Mouse (Mus musculus) heart, postnatal 0 days (tissue): ENCODE measurements around the gene Syce3. TPM values are rescaled to one million over a fixed set of nuclear protein-coding genes. Genes with fewer than 3 reads are reported as not detected.

Experiments
- ATAC-seq: fragments of 200-750 bp; cut with Nextera tagmentation; 2 replicates; pipeline ENCODE4 v1.8.0; 2017; ENCODE audit warnings: low read depth, moderate number of reproducible peaks, moderate library complexity; ENCODE audit not compliant: insufficient read depth
- DNase-seq: peaks from one replicate; pipeline ENCODE4 v3.0.0-alpha.2; 2016; ENCODE audit warnings: low spot score
- H3K27ac ChIP-seq: fragments of 300-500 bp; sonication (generic); 2 replicates; pipeline ENCODE4 v1.5.1; 2014; ENCODE audit warnings: low read depth, mild to moderate bottlenecking
- H3K27me3 ChIP-seq: fragments of 300-500 bp; sonication (generic); 2 replicates; pipeline ENCODE4 v1.6.1; 2014; ENCODE audit warnings: low read length, mixed read lengths; ENCODE audit not compliant: control insufficient read depth, insufficient read depth
- H3K36me3 ChIP-seq: fragments of 300-500 bp; sonication (generic); replicated peaks from 2 replicates; pipeline ENCODE4 v1.6.1; 2014; ENCODE audit warnings: low read length, mixed read lengths; ENCODE audit not compliant: control insufficient read depth, insufficient read depth
- H3K4me1 ChIP-seq: fragments of 300-500 bp; sonication (generic); 2 replicates; pipeline ENCODE4 v1.6.1; 2014; ENCODE audit warnings: antibody characterized with exemption; ENCODE audit not compliant: control insufficient read depth, insufficient read depth
- H3K4me2 ChIP-seq: fragments of 300-500 bp; sonication (generic); 2 replicates; pipeline ENCODE4 v1.6.1; 2014; ENCODE audit warnings: low read depth, mild to moderate bottlenecking, low read length, moderate library complexity
- H3K4me3 ChIP-seq: fragments of 300-500 bp; sonication (generic); 2 replicates; pipeline ENCODE4 v1.5.1; 2014; ENCODE audit warnings: low read depth, low read length
- H3K9ac ChIP-seq: fragments of 300-500 bp; sonication (generic); replicated peaks from 2 replicates; pipeline ENCODE4 v1.6.1; 2014; ENCODE audit warnings: low read depth, low read length, mixed read lengths
- H3K9me3 ChIP-seq: fragments of 300-500 bp; sonication (generic); replicated peaks from 2 replicates; pipeline ENCODE4 v1.6.1; 2016; ENCODE audit warnings: low read length; ENCODE audit not compliant: control insufficient read depth
- CTCF ChIP-seq: IDR thresholded peaks from 2 replicates; pipeline ENCODE4 v1.5.1; 2016; ENCODE audit warnings: antibody characterized with exemption, control low read depth, low read depth
- EP300 ChIP-seq: IDR thresholded peaks from 2 replicates; pipeline ENCODE4 v1.6.1; 2016; ENCODE audit warnings: antibody characterized with exemption, low read depth
- WGBS: fragments of 180-500 bp; shearing (Covaris S2); extraction: QIAGEN DNeasy Blood & Tissue Kit; methylation state at CpG from one replicate; pipeline ENCODE4 v1.1.7; 2014; 5-methylcytosine and 5-hydroxymethylcytosine counted together
- polyA plus RNA-seq: library from polyadenylated mRNA; unstranded; fragments of >200 nt; fragmentation: Nextera tagmentation; extraction: Ambion mirVana; gene quantifications from 2 replicates; pipeline ENCODE4 v1.2.1, GENCODE M21; 2015
- total RNA-seq: library from RNA; depleted of rRNA; stranded (reverse); fragments of >200 nt; gene quantifications from 2 replicates; pipeline ENCODE4 v1.2.3, GENCODE M21; 2014; ENCODE audit warnings: low replicate concordance; rRNA removed

Syce3 gene
- total and polyA plus RNA-seq, 2 experiments from 2014 or later, result not detected

DNA sequence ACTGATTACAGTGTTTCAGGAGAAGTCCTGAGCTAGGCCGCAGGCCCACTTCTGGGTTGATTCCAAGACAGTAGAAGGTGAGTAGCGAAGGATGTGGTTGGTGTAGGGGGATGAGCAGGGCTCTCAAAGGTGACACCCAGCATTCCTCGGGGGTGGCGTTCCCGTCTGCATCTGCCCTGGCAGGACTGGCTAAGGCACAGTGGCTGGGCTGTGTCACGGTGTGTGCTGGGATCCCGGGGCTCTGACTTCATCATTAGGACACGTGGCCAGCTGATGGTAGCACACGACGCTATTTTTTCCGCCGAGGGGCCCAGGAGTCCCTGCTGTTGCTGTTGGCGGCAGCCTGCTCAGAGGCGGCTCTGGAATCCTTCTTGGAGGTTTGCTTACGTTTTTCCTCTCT, 59.0 kb downstream of the Syce3 start:
- ATAC-seq (no peak), DNase-seq (no peak)
- H3K36me3 ChIP-seq, result peaks cover 40% of the 10 kb centered on the region
- WGBS, result 69% methylated on average over 15 of the region's 15 CpGs
- H3K4me2 ChIP-seq, result no peak overlapping the region
- no peaks in the 10 kb centered on the region for H3K9me3 ChIP-seq
- H3K9ac ChIP-seq, result no peak overlapping the region
- H3K27me3 ChIP-seq, result no peaks in the 10 kb centered on the region
- TF ChIP-seq CTCF (no peak), EP300 (no peak)
- H3K27ac ChIP-seq, result peak overlapping the region; percentile 41
- H3K4me1 ChIP-seq, result peaks cover 10% of the 10 kb centered on the region; the same call in 1 of the 2 replicates
- no peak overlapping the region for H3K4me3 ChIP-seq

GRCm38 (mm10) chr15:89350447-89350846, 59.9 kb downstream of the Syce3 start:
- peak; percentile 14 for DNase-seq
- H3K4me1 ChIP-seq, result peaks cover 8% of the 10 kb centered on the region; the same call in 1 of the 2 replicates
- no peak overlapping the region for H3K9ac ChIP-seq
- H3K36me3 ChIP-seq, result peaks cover 40% of the 10 kb centered on the region
- H3K9me3 ChIP-seq, result no peaks in the 10 kb centered on the region
- 75% methylated on average over 5 of the region's 5 CpGs for WGBS
- H3K27ac ChIP-seq, result peak overlapping the region; percentile 41
- no peak overlapping the region for H3K4me2 ChIP-seq
- TF ChIP-seq CTCF (no peak), EP300 (no peak)
- no peak overlapping the region for H3K4me3 ChIP-seq
- no peak for ATAC-seq
- H3K27me3 ChIP-seq, result no peaks in the 10 kb centered on the region

GRCm38 (mm10) chr15:89343325-89343724, 67.0 kb downstream of the Syce3 start:
- WGBS, result 78% methylated on average over 3 of the region's 3 CpGs
- ATAC-seq (no peak), DNase-seq (no peak)
- H3K4me1 ChIP-seq, result no peaks in the 10 kb centered on the region
- H3K9me3 ChIP-seq, result no peaks in the 10 kb centered on the region
- TF ChIP-seq EP300 (no peak), CTCF (peak; percentile 28)
- H3K27me3 ChIP-seq, result no peaks in the 10 kb centered on the region
- no peak overlapping the region for H3K4me3 ChIP-seq
- H3K36me3 ChIP-seq, result no peaks in the 10 kb centered on the region
- H3K27ac ChIP-seq, result no peak overlapping the region
- no peak overlapping the region for H3K4me2 ChIP-seq
- H3K9ac ChIP-seq, result no peak overlapping the region

DNA sequence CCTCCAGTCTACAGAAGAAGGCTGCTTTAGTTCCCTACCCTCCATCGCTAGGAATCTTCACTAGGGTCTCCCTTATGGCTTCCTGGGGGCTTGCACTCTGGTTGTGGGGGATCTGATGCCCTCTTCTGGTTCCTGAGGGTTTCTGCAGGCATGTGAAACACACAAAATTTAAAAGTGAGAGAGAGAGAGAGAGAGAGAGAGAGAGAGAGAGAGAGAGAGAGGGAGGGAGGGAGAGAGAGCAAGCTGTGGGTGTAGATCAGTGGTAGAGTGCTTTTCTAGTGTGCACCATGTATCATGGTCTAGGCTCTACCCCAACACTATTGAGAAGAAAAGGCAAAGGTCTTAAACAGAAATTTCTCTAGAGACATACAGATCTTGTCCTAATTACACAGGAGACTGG, 68.6 kb downstream of the Syce3 start:
- Histone ChIP-seq H3K4me3 (no peak overlapping the region), H3K27me3 (no peaks in the 10 kb centered on the region), H3K9ac (no peak overlapping the region), H3K27ac (no peak overlapping the region), H3K4me1 (no peaks in the 10 kb centered on the region), H3K36me3 (no peaks in the 10 kb centered on the region), H3K4me2 (no peak overlapping the region), H3K9me3 (no peaks in the 10 kb centered on the region)
- TF ChIP-seq CTCF, result no peak
- WGBS, result 37% methylated on average over 1 of the region's 1 CpGs
- ATAC-seq (no peak), DNase-seq (no peak)

Other genes starting within 250 kb of the Syce3 start
- 153 and 199 TPM in 2 replicates for gene Plxnb2, start 229.7 kb downstream of the Syce3 start, total RNA-seq
- gene Plxnb2, start 229.7 kb downstream of the Syce3 start, polyA plus RNA-seq, result 51.6 and 54.5 TPM in 2 replicates
- 15.2 and 19.2 TPM in 2 replicates for gene Dennd6b, start 214.0 kb downstream of the Syce3 start, total RNA-seq
- 14.5 and 14.8 TPM in 2 replicates for gene Dennd6b, start 214.0 kb downstream of the Syce3 start, polyA plus RNA-seq
- 65.1 and 98.4 TPM in 2 replicates for gene Ppp6r2, start 198.9 kb downstream of the Syce3 start, total RNA-seq
- gene Ppp6r2, start 198.9 kb downstream of the Syce3 start, polyA plus RNA-seq, result 27.4 and 27.7 TPM in 2 replicates
- gene Sbf1, start 95.2 kb downstream of the Syce3 start, total RNA-seq, result 113 and 147 TPM in 2 replicates
- gene Sbf1, start 95.2 kb downstream of the Syce3 start, polyA plus RNA-seq, result 17.7 and 25.6 TPM in 2 replicates
- not detected in 2 replicates for gene Adm2, start 87.8 kb downstream of the Syce3 start, total RNA-seq
- gene Adm2, start 87.8 kb downstream of the Syce3 start, polyA plus RNA-seq, result not detected in 2 replicates
- not detected in 2 replicates for gene Miox, start 76.1 kb downstream of the Syce3 start, total RNA-seq
- not detected in 2 replicates for gene Miox, start 76.1 kb downstream of the Syce3 start, polyA plus RNA-seq
- gene Lmf2, start 54.8 kb downstream of the Syce3 start, total RNA-seq, result 26.9 and 33.5 TPM in 2 replicates
- 31.4 and 33.3 TPM in 2 replicates for gene Lmf2, start 54.8 kb downstream of the Syce3 start, polyA plus RNA-seq
- gene Ncaph2, start 54.8 kb downstream of the Syce3 start, total RNA-seq, result 83.8 and 136 TPM in 2 replicates
- gene Ncaph2, start 54.8 kb downstream of the Syce3 start, polyA plus RNA-seq, result 59.4 and 64.3 TPM in 2 replicates
- 29.0 and 30.6 TPM in 2 replicates for gene Sco2, start 36.7 kb downstream of the Syce3 start, total RNA-seq
- 8.1 and 9.4 TPM in 2 replicates for gene Sco2, start 36.7 kb downstream of the Syce3 start, polyA plus RNA-seq
- 1.6 and 7.2 TPM in 2 replicates for gene Tymp, start 33.5 kb downstream of the Syce3 start, total RNA-seq
- gene Tymp, start 33.5 kb downstream of the Syce3 start, polyA plus RNA-seq, result 1.3 and 1.4 TPM in 2 replicates
- gene Odf3b, start 31.2 kb downstream of the Syce3 start, total RNA-seq, result 0.46 TPM in 1 of 2 replicates, not detected in the other
- 0.67 and 1.7 TPM in 2 replicates for gene Odf3b, start 31.2 kb downstream of the Syce3 start, polyA plus RNA-seq
- not detected in 2 replicates for gene Klhdc7b, start 25.6 kb downstream of the Syce3 start, total RNA-seq
- not detected in 2 replicates for gene Klhdc7b, start 25.6 kb downstream of the Syce3 start, polyA plus RNA-seq
- gene Cpt1b, start 15.4 kb upstream of the Syce3 start, total RNA-seq, result 600 and 674 TPM in 2 replicates
- 400 and 412 TPM in 2 replicates for gene Cpt1b, start 15.4 kb upstream of the Syce3 start, polyA plus RNA-seq
- 0.12 TPM in 1 of 2 replicates, not detected in the other for gene C730034F03Rik, start 19.1 kb upstream of the Syce3 start, total RNA-seq
- gene C730034F03Rik, start 19.1 kb upstream of the Syce3 start, polyA plus RNA-seq, result 2.0 and 2.4 TPM in 2 replicates
- 0.08 and 2.4 TPM in 2 replicates for gene Gm44502, start 19.2 kb upstream of the Syce3 start, total RNA-seq
- gene Gm44502, start 19.2 kb upstream of the Syce3 start, polyA plus RNA-seq, result 0.80 and 0.82 TPM in 2 replicates
- 64.5 and 78.3 TPM in 2 replicates for gene Chkb, start 19.4 kb upstream of the Syce3 start, total RNA-seq
- gene Chkb, start 19.4 kb upstream of the Syce3 start, polyA plus RNA-seq, result 130 and 142 TPM in 2 replicates
- gene Mapk8ip2, start 43.4 kb upstream of the Syce3 start, total RNA-seq, result 0.84 TPM in 1 of 2 replicates, not detected in the other
- 0.15 and 0.23 TPM in 2 replicates for gene Mapk8ip2, start 43.4 kb upstream of the Syce3 start, polyA plus RNA-seq
- gene Arsa, start 66.9 kb upstream of the Syce3 start, total RNA-seq, result 14.1 and 17.6 TPM in 2 replicates
- 10.4 and 12.7 TPM in 2 replicates for gene Arsa, start 66.9 kb upstream of the Syce3 start, polyA plus RNA-seq
- gene Shank3, start 89.1 kb upstream of the Syce3 start, total RNA-seq, result 17.1 and 26.5 TPM in 2 replicates
- gene Shank3, start 89.1 kb upstream of the Syce3 start, polyA plus RNA-seq, result 0.81 and 1.1 TPM in 2 replicates
- gene Acr, start 157.8 kb upstream of the Syce3 start, total RNA-seq, result not detected in 2 replicates
- gene Acr, start 157.8 kb upstream of the Syce3 start, polyA plus RNA-seq, result 0.23 TPM in 1 of 2 replicates, not detected in the other
- 9.6 and 12.7 TPM in 2 replicates for gene Rabl2, start 181.4 kb upstream of the Syce3 start, total RNA-seq
- gene Rabl2, start 181.4 kb upstream of the Syce3 start, polyA plus RNA-seq, result 9.2 and 10.3 TPM in 2 replicates